Mouse (Mus musculus): ENCODE measurements around the gene Cdhr5. TPM values are rescaled to one million over a fixed set of nuclear protein-coding genes. Genes with fewer than 3 reads are reported as not detected.

Cdhr5 gene
- total RNA-seq (2012; rRNA removed), result 0.13 and 0.26 TPM in 2 replicates

GRCm38 (mm10) chr7:141276546-141276945, at the start of gene Cdhr5:
TSS of gene Cdhr5 (minus strand) at chr7:141276786.
- Histone ChIP-seq H3K36me3 (ENCODE audit: control insufficient read depth, insufficient read depth, low read length, poor library complexity, severe bottlenecking) (no peaks in the 10 kb centered on the region), H3K9ac (ENCODE audit: insufficient read depth, low read depth, low read length, poor library complexity, severe bottlenecking) (no peak within 1 kb of the TSS), H3K4me3 (ENCODE audit: insufficient read depth in 1 of 2, low read depth in 1 of 2, low read length in 2 of 2, poor library complexity in 1 of 2, severe bottlenecking in 1 of 2) (no peak within 1 kb of the TSS), H3K4me1 (ENCODE audit: control insufficient read depth in 2 of 2, insufficient read depth in 2 of 2, low read length in 2 of 2, poor library complexity in 1 of 2) (peaks cover 8 to 21% of the 10 kb centered on the region in 2 experiments), H3K27ac (ENCODE audit: insufficient read depth, low read depth, low read length, poor library complexity, severe bottlenecking) (no peak within 1 kb of the TSS), H3K9me3 (ENCODE audit: control insufficient read depth, insufficient read depth, low read depth, low read length) (no peaks in the 10 kb centered on the region)
- TF ChIP-seq CHD2 (IDR thresholded peaks at IDR 0.05; ENCODE audit: low read depth, low read length) (no peak), MAFK (IDR thresholded peaks at IDR 0.05; ENCODE audit: insufficient read depth, low read depth, low read length) (no peak), ZNF384 (IDR thresholded peaks at IDR 0.05; ENCODE audit: low read depth, low read length) (no peak), HCFC1 (IDR thresholded peaks at IDR 0.05; ENCODE audit: borderline replicate concordance, insufficient read depth, low read length) (no peak), ZC3H11A (IDR thresholded peaks at IDR 0.05; ENCODE audit: borderline replicate concordance, low read depth, low read length) (no peak)
- in situ Hi-C loops (cut with MboI; ENCODE audit: low sequenced_read_pairs in 2 of 2, unreplicated experiment in 2 of 2), result no loop called here
- no peak for DNase-seq (ENCODE audit: low read depth, low spot score)

- Histone ChIP-seq H3K4me1 (ENCODE audit: control insufficient read depth in 2 of 2, insufficient read depth in 2 of 2, low read length in 2 of 2, poor library complexity in 1 of 2) (peaks cover 3 to 9% of the 10 kb centered on the region in 2 experiments; a peak in 3 of 4 replicates), H3K36me3 (ENCODE audit: control insufficient read depth, insufficient read depth, low read length, poor library complexity, severe bottlenecking) (peaks cover 46% of the 10 kb centered on the region), H3K4me3 (ENCODE audit: insufficient read depth in 1 of 2, low read depth in 1 of 2, low read length in 2 of 2, poor library complexity in 1 of 2, severe bottlenecking in 1 of 2) (no peak overlapping the region), H3K9me3 (ENCODE audit: control insufficient read depth, insufficient read depth, low read depth, low read length) (no peaks in the 10 kb centered on the region), H3K27ac (ENCODE audit: insufficient read depth, low read depth, low read length, poor library complexity, severe bottlenecking) (no peak overlapping the region), H3K9ac (ENCODE audit: insufficient read depth, low read depth, low read length, poor library complexity, severe bottlenecking) (no peak overlapping the region)
- in situ Hi-C loops (cut with MboI; ENCODE audit: low sequenced_read_pairs in 2 of 2, unreplicated experiment in 2 of 2), result no loop called here
- TF ChIP-seq HCFC1 (IDR thresholded peaks at IDR 0.05; ENCODE audit: borderline replicate concordance, insufficient read depth, low read length) (no peak), MAFK (IDR thresholded peaks at IDR 0.05; ENCODE audit: insufficient read depth, low read depth, low read length) (no peak), ZC3H11A (IDR thresholded peaks at IDR 0.05; ENCODE audit: borderline replicate concordance, low read depth, low read length) (peak; percentile 5; the same call in 1 of the 2 replicates)
- DNase-seq (ENCODE audit: low read depth, low spot score), result no peak
Observed at GRCm38 (mm10) chr7:141324686-141325085, 48.1 kb upstream of the Cdhr5 start.

GRCm38 (mm10) chr7:141319446-141319845, 42.9 kb upstream of the Cdhr5 start:
- no peaks in the 10 kb centered on the region for H3K9me3 ChIP-seq (ENCODE audit: control insufficient read depth, insufficient read depth, low read depth, low read length)
- TF ChIP-seq ZNF384 (IDR thresholded peaks at IDR 0.05; ENCODE audit: low read depth, low read length) (no peak), MAFK (IDR thresholded peaks at IDR 0.05; ENCODE audit: insufficient read depth, low read depth, low read length) (no peak), ZC3H11A (IDR thresholded peaks at IDR 0.05; ENCODE audit: borderline replicate concordance, low read depth, low read length) (no peak), HCFC1 (IDR thresholded peaks at IDR 0.05; ENCODE audit: borderline replicate concordance, insufficient read depth, low read length) (no peak), CHD2 (IDR thresholded peaks at IDR 0.05; ENCODE audit: low read depth, low read length) (no peak)
- no peak overlapping the region for H3K4me3 ChIP-seq (ENCODE audit: insufficient read depth in 1 of 2, low read depth in 1 of 2, low read length in 2 of 2, poor library complexity in 1 of 2, severe bottlenecking in 1 of 2)
- H3K9ac ChIP-seq (ENCODE audit: insufficient read depth, low read depth, low read length, poor library complexity, severe bottlenecking), result no peak overlapping the region
- DNase-seq (ENCODE audit: low read depth, low spot score), result no peak
- H3K36me3 ChIP-seq (ENCODE audit: control insufficient read depth, insufficient read depth, low read length, poor library complexity, severe bottlenecking), result peaks cover 55% of the 10 kb centered on the region
- H3K27ac ChIP-seq (ENCODE audit: insufficient read depth, low read depth, low read length, poor library complexity, severe bottlenecking), result no peak overlapping the region
- peaks cover 3% of the 10 kb centered on the region in 2 experiments; a peak in 2 of 4 replicates for H3K4me1 ChIP-seq (ENCODE audit: control insufficient read depth in 2 of 2, insufficient read depth in 2 of 2, low read length in 2 of 2, poor library complexity in 1 of 2)
- in situ Hi-C loops (cut with MboI; ENCODE audit: low sequenced_read_pairs in 2 of 2, unreplicated experiment in 2 of 2), result no loop called here

- Histone ChIP-seq H3K36me3 (ENCODE audit: control insufficient read depth, insufficient read depth, low read length, poor library complexity, severe bottlenecking) (peaks cover 50% of the 10 kb centered on the region), H3K4me1 (ENCODE audit: control insufficient read depth in 2 of 2, insufficient read depth in 2 of 2, low read length in 2 of 2, poor library complexity in 1 of 2) (peaks cover 3% of the 10 kb centered on the region in 2 experiments; a peak in 2 of 4 replicates), H3K9me3 (ENCODE audit: control insufficient read depth, insufficient read depth, low read depth, low read length) (no peaks in the 10 kb centered on the region), H3K4me3 (ENCODE audit: insufficient read depth in 1 of 2, low read depth in 1 of 2, low read length in 2 of 2, poor library complexity in 1 of 2, severe bottlenecking in 1 of 2) (no peak overlapping the region), H3K27ac (ENCODE audit: insufficient read depth, low read depth, low read length, poor library complexity, severe bottlenecking) (no peak overlapping the region), H3K9ac (ENCODE audit: insufficient read depth, low read depth, low read length, poor library complexity, severe bottlenecking) (no peak overlapping the region)
- TF ChIP-seq HCFC1 (IDR thresholded peaks at IDR 0.05; ENCODE audit: borderline replicate concordance, insufficient read depth, low read length) (no peak), ZNF384 (IDR thresholded peaks at IDR 0.05; ENCODE audit: low read depth, low read length) (no peak), MAFK (IDR thresholded peaks at IDR 0.05; ENCODE audit: insufficient read depth, low read depth, low read length) (no peak), CHD2 (IDR thresholded peaks at IDR 0.05; ENCODE audit: low read depth, low read length) (no peak), ZC3H11A (IDR thresholded peaks at IDR 0.05; ENCODE audit: borderline replicate concordance, low read depth, low read length) (no peak)
- no peak for DNase-seq (ENCODE audit: low read depth, low spot score)
- in situ Hi-C loops (cut with MboI; ENCODE audit: low sequenced_read_pairs in 2 of 2, unreplicated experiment in 2 of 2), result no loop called here
Observed at GRCm38 (mm10) chr7:141317619-141318132, 41.1 kb upstream of the Cdhr5 start.
